Mouse (Mus musculus) midbrain, postnatal 0 days (tissue): ENCODE results near the gene Shisa5. TPM values are rescaled to one million over a fixed set of nuclear protein-coding genes. Genes with fewer than 3 reads are reported as not detected.

Source experiments
- ATAC-seq: fragments of 200-750 bp; cut with Nextera tagmentation; 2 replicates; pipeline ENCODE4 v1.8.0; 2017; ENCODE audit warnings: moderate number of reproducible peaks, mild to moderate bottlenecking, moderate TSS enrichment, moderate library complexity; ENCODE audit not compliant: low FRiP score
- DNase-seq: peaks from one replicate; pipeline ENCODE4 v3.0.0-alpha.2; 2015; ENCODE audit warnings: low spot score
- H3K27ac ChIP-seq: fragments of 300-500 bp; sonication (generic); 2 replicates; pipeline ENCODE4 v1.5.1; 2014; ENCODE audit warnings: low read depth, mild to moderate bottlenecking, low read length, mixed read lengths
- H3K27me3 ChIP-seq: fragments of 300-500 bp; sonication (generic); 2 replicates; pipeline ENCODE4 v1.6.1; 2014; ENCODE audit warnings: low read length, control low read depth, mixed read lengths; ENCODE audit not compliant: insufficient read depth
- H3K36me3 ChIP-seq: fragments of 300-500 bp; sonication (generic); 2 replicates; pipeline ENCODE4 v1.6.1; 2014; ENCODE audit warnings: low read length, control low read depth, mixed read lengths; ENCODE audit not compliant: insufficient read depth
- H3K4me1 ChIP-seq: fragments of 300-500 bp; sonication (generic); 2 replicates; pipeline ENCODE4 v1.6.1; 2014; ENCODE audit warnings: mild to moderate bottlenecking, control low read depth, antibody characterized with exemption, low read length, mixed read lengths; ENCODE audit not compliant: insufficient read depth
- H3K4me2 ChIP-seq: fragments of 300-500 bp; sonication (generic); 2 replicates; pipeline ENCODE4 v1.6.1; 2014; ENCODE audit warnings: low read depth, mild to moderate bottlenecking, low read length, mixed read lengths; ENCODE audit not compliant: poor library complexity, severe bottlenecking
- H3K4me3 ChIP-seq: fragments of 300-500 bp; sonication (generic); 2 replicates; pipeline ENCODE4 v1.5.1; 2014; ENCODE audit warnings: low read depth, mild to moderate bottlenecking, low read length, moderate library complexity
- H3K9ac ChIP-seq: fragments of 300-500 bp; sonication (generic); replicated peaks from 2 replicates; pipeline ENCODE4 v1.6.1; 2014; ENCODE audit warnings: mild to moderate bottlenecking, low read length, moderate library complexity, mixed read lengths; ENCODE audit not compliant: poor library complexity, severe bottlenecking
- H3K9me3 ChIP-seq: fragments of 300-500 bp; sonication (generic); 2 replicates; pipeline ENCODE4 v1.6.1; 2016; ENCODE audit warnings: low read length, control low read depth
- CTCF ChIP-seq: IDR thresholded peaks from 2 replicates; pipeline ENCODE4 v1.5.1; 2016; ENCODE audit warnings: antibody characterized with exemption, mild to moderate bottlenecking
- WGBS: fragments of 180-500 bp; shearing (Covaris S2); extraction: QIAGEN DNeasy Blood & Tissue Kit; methylation state at CpG from one replicate; pipeline ENCODE4 v1.1.7; 2014; 5-methylcytosine and 5-hydroxymethylcytosine counted together
- polyA plus RNA-seq: library from polyadenylated mRNA; unstranded; fragments of >200 nt; fragmentation: Nextera tagmentation; extraction: Ambion mirVana; gene quantifications from 2 replicates; pipeline ENCODE4 v1.2.1, GENCODE M21; 2015
- total RNA-seq: library from RNA; depleted of rRNA; stranded (reverse); fragments of >200 nt; gene quantifications from 2 replicates; pipeline ENCODE4 v1.2.3, GENCODE M21; 2014

Shisa5 gene
- total and polyA plus RNA-seq, 2 experiments from 2014 or later, result 75.0 to 79.7 TPM

DNA sequence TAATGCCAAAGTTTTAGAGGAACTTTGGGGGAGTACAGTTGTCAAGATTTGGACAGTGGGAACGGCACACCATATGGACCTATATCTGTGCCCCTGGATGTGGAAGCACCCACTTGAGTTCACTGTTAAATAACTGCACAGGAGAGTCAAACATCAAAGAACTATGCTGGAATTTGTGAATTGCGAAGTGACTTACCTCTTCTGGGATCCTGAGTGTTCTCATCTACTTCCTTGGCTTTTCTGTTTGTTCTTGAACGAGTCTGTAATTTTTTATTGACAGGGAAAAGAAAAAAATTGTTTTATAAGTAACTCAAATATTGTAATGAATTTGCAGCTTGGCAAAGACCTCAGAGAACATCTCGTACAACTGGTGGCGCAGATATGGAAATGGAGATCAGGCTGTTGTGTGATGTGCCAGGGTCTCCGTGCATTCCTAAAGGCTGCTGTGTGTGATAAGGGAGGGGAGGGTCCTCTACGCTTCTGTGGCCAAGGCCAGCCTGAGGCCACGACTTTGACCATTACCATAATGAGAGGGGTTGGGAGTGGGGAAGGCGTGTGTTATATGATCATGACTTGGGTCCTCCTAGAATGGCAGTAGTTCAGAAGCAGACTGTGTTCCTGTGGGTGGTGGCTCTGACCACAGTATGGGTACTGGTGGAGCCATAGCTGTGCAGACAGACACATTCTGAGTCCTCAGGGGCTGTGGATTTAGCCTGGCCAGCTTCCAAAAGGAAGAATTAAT lies 45.6 kb upstream of the Shisa5 start:
- Histone ChIP-seq H3K4me2 (peak overlapping the region; percentile 83), H3K4me3 (peak overlapping the region; percentile 58), H3K9ac (peak overlapping the region; percentile 70), H3K27me3 (no peaks in the 10 kb centered on the region), H3K9me3 (no peaks in the 10 kb centered on the region), H3K27ac (no peak overlapping the region), H3K36me3 (no peaks in the 10 kb centered on the region), H3K4me1 (peaks cover 6% of the 10 kb centered on the region; the same call in 1 of the 2 replicates)
- ATAC-seq (no peak), DNase-seq (no peak)
- TF ChIP-seq CTCF, result no peak
- WGBS, result 84% methylated on average over 9 of the region's 9 CpGs

DNA sequence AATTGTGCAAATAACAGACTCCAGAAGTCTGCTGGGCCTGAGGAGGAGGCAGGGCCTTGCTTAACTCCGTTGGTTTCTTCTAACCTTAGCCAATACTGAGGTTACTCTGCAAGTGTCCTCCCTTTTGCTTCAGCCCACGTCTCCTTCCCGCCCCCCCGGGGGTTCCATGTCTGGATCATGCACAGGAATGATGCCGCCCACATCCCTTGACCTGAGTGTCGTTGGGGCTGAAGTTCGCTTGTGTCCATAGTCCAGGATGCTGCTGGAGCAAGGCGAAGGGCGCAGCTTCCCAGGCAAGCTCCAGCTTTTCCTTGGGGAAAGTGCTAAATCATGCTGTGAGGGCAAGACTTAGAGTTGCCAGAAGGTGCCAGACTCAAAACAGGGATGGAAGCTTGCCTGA lies 42.0 kb upstream of the Shisa5 start:
- Histone ChIP-seq H3K4me2 (no peak overlapping the region), H3K9me3 (no peaks in the 10 kb centered on the region), H3K27ac (no peak overlapping the region), H3K36me3 (peaks cover 2% of the 10 kb centered on the region; the same call in 1 of the 2 replicates), H3K4me1 (0 out of 2 replicates have a peak, but pooled peaks cover 4% of the 10 kb centered on the region), H3K27me3 (no peaks in the 10 kb centered on the region), H3K4me3 (no peak overlapping the region), H3K9ac (no peak overlapping the region)
- ATAC-seq (no peak), DNase-seq (no peak)
- TF ChIP-seq CTCF, result no peak
- WGBS, result 75% methylated on average over 9 of the region's 9 CpGs

DNA sequence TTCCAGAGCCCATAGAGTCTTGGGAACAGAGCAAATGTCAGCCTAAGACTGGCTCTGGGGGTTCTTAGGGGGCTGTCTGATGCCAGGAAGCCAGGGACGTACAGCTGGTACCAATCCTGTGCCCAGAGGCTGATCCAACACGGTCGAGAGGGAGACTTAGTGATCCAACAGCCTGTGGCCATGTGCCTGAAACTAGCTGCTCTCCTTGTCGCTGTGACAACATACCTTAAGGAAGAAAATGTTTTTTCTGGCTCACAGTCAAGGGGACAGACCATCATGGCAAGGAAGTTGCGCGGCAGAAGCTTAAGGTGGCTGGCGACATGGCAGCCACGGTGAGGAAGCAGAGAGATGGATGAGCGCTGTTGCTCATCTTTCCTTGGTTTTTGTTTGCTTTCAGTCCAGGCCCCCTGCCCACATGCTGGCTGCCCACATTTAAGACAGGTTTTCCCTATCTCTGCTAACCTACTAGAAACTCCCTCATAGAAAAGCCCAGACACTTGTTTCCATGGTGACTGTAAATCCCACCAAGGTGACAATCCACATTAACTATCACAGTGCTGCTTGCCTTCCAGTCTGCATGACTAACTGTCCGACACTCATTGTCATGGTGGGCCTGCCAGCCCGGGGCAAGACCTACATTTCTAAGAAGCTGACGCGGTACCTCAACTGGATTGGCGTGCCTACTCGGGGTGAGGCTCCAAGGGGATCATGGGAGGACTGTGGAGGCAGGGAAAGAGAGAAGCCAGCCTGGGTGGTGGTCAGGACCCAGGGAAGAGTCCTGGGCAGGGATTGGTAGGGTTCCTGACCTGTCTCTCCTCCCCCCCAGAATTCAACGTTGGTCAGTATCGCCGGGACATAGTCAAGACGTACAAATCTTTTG lies 39.8 kb upstream of the Shisa5 start:
- H3K9me3 ChIP-seq, result no peaks in the 10 kb centered on the region
- 65% methylated on average over 19 of the region's 19 CpGs for WGBS
- no peaks in the 10 kb centered on the region for H3K4me1 ChIP-seq
- peak overlapping the region; percentile 15; the same call in 1 of the 2 replicates for H3K4me2 ChIP-seq
- peak; percentile 17 for DNase-seq
- no peak for TF ChIP-seq CTCF
- no peak overlapping the region for H3K9ac ChIP-seq
- ATAC-seq, result peak; percentile 42; the same call in 1 of the 2 replicates
- H3K27ac ChIP-seq, result peak overlapping the region; percentile 69
- H3K27me3 ChIP-seq, result no peaks in the 10 kb centered on the region
- peaks cover 8% of the 10 kb centered on the region; the same call in 1 of the 2 replicates for H3K36me3 ChIP-seq
- H3K4me3 ChIP-seq, result no peak overlapping the region

DNA sequence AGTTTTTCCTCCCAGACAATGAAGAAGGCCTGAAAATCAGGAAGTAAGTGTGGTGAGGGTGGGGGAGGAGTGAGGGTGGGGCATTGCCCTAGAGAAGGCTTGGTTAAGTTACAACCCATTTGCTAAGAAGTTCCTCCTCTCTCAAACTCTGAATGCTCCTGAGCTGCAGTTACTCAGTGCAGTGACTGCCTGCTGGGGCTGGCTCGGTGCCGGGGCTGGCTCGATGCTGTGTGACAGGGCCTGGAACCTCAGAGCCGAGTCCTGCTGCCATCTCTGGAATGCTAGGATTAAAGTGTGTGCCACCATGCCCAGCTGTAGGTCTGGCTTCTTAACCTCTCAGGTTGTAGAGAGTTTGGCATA lies 39.2 kb upstream of the Shisa5 start:
- no peak overlapping the region for H3K4me3 ChIP-seq
- DNase-seq (no peak), ATAC-seq (no peak)
- H3K27me3 ChIP-seq, result no peaks in the 10 kb centered on the region
- TF ChIP-seq CTCF, result no peak
- peak overlapping the region; percentile 38; the same call in 1 of the 2 replicates for H3K27ac ChIP-seq
- WGBS, result 80% methylated on average over 4 of the region's 4 CpGs
- no peaks in the 10 kb centered on the region for H3K4me1 ChIP-seq
- no peaks in the 10 kb centered on the region for H3K9me3 ChIP-seq
- peaks cover 8% of the 10 kb centered on the region; the same call in 1 of the 2 replicates for H3K36me3 ChIP-seq
- H3K4me2 ChIP-seq, result peak overlapping the region; percentile 15; the same call in 1 of the 2 replicates
- 0 out of 2 replicates have a peak overlapping the region, but pooled peaks have one; percentile 24 for H3K9ac ChIP-seq

DNA sequence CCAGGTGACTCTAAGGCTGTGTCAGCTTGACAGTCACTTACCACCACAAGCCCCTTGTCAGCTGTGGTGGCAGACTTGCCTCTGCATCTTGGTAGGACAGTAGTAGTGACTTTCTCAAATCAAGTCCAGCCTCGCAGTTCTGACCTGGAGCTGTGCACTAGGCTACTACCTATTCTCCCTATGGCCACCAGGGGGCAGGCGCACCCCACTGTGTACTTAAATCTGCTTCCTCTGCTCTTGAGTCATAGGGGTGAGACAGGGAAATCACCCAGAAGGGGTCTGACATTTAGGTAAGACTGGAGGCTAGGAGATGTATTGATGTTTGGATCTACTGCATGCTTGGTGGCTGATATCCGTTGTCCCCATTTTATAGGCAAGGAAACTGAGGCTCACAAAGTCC lies 37.6 kb upstream of the Shisa5 start:
- DNase-seq (peak; percentile 65), ATAC-seq (peak; percentile 45; the same call in 1 of the 2 replicates)
- Histone ChIP-seq H3K9me3 (no peaks in the 10 kb centered on the region), H3K9ac (no peak overlapping the region), H3K36me3 (peaks cover 10% of the 10 kb centered on the region), H3K4me1 (no peaks in the 10 kb centered on the region), H3K27me3 (no peaks in the 10 kb centered on the region), H3K4me2 (no peak overlapping the region), H3K4me3 (no peak overlapping the region), H3K27ac (no peak overlapping the region)
- 16% methylated on average over 3 of the region's 3 CpGs for WGBS
- peak; percentile 93 for TF ChIP-seq CTCF

DNA sequence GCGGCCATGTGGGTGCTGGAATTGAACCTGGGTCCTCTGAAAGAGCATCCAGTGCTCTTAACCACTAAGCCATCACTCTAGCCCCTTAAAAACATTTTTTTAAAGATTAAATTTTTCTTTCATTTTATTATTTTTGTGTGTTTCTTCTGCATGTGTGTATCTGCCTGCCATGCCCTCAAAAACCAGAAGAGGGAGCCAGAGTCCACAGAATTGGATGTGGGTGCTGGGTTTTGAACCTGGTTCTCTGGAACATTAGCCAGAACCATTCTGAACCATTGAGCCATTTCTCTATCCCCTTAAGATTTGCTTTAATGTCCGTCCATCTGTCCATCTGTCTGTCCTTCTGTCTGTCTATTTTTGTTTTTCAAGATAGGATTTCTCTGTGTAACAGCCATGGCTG lies 35.2 kb upstream of the Shisa5 start:
- H3K9ac ChIP-seq, result no peak overlapping the region
- WGBS, result 52% methylated on average over 2 of the region's 2 CpGs
- H3K27me3 ChIP-seq, result no peaks in the 10 kb centered on the region
- no peaks in the 10 kb centered on the region for H3K4me1 ChIP-seq
- no peak overlapping the region for H3K4me3 ChIP-seq
- TF ChIP-seq CTCF, result peak; percentile 80
- DNase-seq (peak; percentile 28), ATAC-seq (no peak)
- peaks cover 26% of the 10 kb centered on the region for H3K36me3 ChIP-seq
- no peak overlapping the region for H3K27ac ChIP-seq
- H3K9me3 ChIP-seq, result no peaks in the 10 kb centered on the region
- H3K4me2 ChIP-seq, result no peak overlapping the region
